Mouse (Mus musculus) left cerebral cortex, adult 8-10 months (tissue): ENCODE measurements at regions not wholly inside any gene's neighbourhood (a gene's known extent, or its start where the extent isn't known, plus 50 kb on each side); places are given as distances from the start of the nearest gene placed in this dataset.
A peak's percentile ranks its signal among the peaks of the same experiment; 100 is the strongest.

Experiments
- DNase-seq, 2 experiments: peaks; one replicate each; pipeline ENCODE4 v3.0.0; 2022; ENCODE audit warnings: low spot score in 2 of 2

DNA sequence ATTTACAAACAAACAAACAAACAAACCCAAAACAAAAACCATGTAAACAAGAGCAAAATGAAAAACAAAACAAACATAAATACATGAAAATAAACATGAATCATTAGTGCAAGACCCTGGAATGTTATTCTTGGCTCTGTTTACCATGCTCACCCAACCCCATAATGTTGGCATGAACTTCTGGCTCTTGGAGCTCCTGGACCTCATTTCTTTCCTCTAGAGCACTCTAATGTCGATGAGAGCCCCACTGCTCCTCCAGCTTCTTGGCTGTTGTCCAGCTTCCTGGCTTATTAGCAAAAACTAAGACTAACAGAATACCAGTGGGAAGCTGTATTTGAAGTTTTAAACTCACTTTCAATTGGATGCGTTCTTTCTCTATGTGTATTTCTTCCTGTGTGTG is 81.3 kb upstream of the Gm21830 start:
- peak in 1 of 2 experiments; percentile 6 for DNase-seq

DNA sequence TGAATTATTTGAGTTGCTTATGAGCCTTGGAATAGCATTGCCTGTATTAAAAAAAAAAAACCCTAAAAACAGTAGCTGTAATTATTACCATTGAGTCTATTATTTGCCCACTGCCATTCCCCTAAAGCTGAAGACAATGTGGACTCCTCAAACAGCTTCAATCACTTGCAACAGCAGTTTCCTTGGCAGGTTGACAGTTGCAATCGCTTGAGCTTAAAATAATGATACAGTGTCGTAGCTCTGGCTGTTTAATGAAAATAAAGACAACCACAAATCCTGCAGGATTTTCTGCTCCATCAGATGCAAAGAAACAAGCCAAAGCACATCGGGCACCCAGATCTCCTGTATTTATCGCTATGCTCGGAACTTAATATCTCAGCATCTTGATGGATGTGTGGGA is 68.8 kb upstream of the Gm21830 start:
- no peak for DNase-seq
